Mouse (Mus musculus) myocyte (in vitro differentiated cells): Measurements from ENCODE around the gene Prkch.

Experiments used
- MYOD1 ChIP-seq, 3 experiments: IDR thresholded peaks; one replicate each; pipeline ENCODE4 v1.6.1; 2011; ENCODE audit warnings: control low read depth in 2 of 3, low read depth in 2 of 3, mild to moderate bottlenecking in 2 of 3, moderate library complexity in 1 of 3; ENCODE audit not compliant: insufficient read length in 2 of 3, control insufficient read depth in 1 of 3
- POLR2A ChIP-seq: IDR thresholded peaks from one replicate; pipeline ENCODE4 v1.6.1; 2011; ENCODE audit warnings: low read depth, mild to moderate bottlenecking, control low read depth, moderate library complexity; ENCODE audit not compliant: insufficient read length
- TCF12 ChIP-seq: IDR thresholded peaks from one replicate; pipeline ENCODE4 v1.6.1; 2011; ENCODE audit warnings: mild to moderate bottlenecking, control low read depth; ENCODE audit not compliant: poor library complexity, insufficient read depth, severe bottlenecking

GRCm38 (mm10) chr12:73723067-73723466 is 138.5 kb downstream of the Prkch start:
- TF ChIP-seq POLR2A: no peak
- TF ChIP-seq MYOD1 (IDR thresholded peaks at IDR 0.05; ENCODE audit: control insufficient read depth in 1 of 3, insufficient read length in 2 of 3, low read depth in 2 of 3): no peak
- TF ChIP-seq TCF12: no peak
